Mouse (Mus musculus): ENCODE data around the gene Calml4. TPM values are rescaled to one million over a fixed set of nuclear protein-coding genes. Genes with fewer than 3 reads are reported as not detected.

The Calml4 gene
- polyA plus RNA-seq (2014; fragmentation: Illumina TruSeq; extraction: RNeasy Lipid Tissue Mini Kit (QIAGEN cat#74804); ENCODE audit: insufficient read depth, low read depth, low replicate concordance) = 43.9 TPM

DNA sequence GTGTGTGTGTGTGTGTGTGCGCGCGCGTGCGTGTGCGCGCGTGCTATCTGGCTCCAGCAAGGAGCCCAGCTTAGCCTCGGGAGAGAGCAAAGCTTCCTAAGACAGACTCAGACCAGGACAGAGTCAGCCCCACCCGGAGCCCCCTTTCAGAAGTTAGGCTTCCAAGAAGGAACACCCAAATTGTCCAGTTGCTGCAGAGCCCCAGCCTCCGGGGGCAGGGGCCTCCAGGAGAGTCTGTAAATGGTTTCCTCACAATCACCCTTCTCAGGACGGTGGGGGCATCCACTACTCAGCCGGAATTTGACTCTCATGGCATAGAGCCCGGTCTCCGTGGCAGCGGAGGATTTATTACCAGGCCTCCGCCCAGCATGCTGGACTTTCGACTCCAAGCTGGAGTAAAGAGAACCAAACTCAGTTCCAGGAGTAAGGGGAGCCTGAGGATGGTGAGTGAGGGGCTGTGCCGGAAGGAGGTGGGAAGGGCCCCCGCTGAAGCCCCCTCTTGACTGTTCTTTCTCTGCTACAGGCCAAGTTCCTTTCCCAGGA is at the start of gene Calml4:
TSS of gene Calml4 (plus strand) at position 362 of the 543 bp plus-strand sequence.

DNA sequence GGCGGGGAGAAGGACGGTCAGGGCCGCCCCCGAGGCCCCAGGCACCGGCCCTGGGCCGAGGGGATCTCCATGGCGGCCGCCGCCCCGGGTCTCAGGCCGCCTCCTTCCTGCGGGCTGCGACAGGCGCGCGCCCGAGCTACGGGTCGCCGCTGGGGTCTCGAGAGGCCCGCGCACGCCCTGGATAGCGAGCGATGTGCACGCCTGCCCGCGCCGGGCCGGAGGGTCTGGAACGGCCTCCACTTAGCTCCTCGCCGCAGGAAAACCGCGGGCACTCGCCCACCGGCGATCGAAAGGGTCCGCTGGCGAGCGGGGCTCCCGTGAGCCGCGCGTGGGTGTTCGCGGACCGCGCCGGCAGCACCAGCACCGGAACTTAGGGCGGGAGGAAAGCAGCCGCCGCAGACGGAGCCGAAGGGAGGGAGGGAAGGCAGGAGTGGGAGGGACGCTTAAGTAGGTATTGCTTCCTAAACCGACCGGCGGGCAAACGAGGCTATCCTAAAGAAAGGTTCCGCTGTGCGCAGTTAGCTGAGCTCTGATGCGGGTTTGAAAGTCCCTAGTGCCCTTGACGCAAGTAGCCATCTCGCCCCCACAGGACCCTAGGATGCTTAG is 46.3 kb upstream of the Calml4 start, which contains the start of gene Fem1b:
TSS of gene Fem1b (minus strand) at position 419 of the 606 bp plus-strand sequence.

DNA sequence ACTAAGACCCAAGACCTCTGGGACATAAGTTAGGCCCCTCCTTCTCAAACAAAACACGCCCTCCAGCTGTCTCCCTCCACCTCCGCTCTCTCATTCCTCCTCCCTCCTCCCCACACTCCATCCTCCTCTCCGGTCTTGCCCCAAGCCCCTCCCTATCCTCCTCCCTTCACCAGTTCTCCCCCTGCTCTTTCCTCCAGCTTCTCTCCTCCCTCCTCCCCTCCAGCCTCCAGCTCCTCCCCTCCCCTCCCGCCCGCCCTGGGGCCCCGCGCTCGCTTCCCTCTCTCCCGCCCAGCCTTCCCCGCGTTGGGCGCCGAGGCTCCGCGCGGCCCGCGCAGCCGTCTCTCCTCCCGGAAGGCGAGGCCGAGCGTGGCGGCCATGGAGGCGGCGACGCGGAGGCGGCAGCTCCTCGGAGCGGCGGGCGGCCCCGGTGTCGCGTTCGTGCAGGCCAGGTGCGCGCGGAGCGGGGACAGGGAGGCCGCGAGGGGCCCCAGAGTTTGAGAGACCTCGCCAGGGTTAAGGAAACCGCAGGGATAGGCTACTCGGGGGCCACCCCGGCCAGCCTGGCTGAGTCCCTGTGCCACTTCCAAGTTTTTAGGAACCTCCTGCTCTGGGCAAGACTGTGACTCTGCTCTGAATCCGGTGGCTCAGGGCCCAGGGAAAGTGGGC is 19.2 kb upstream of the Calml4 start, which contains the start of gene Cln6:
TSS of gene Cln6 (plus strand) at position 280 of the 666 bp plus-strand sequence.

Other genes starting within 250 kb of the Calml4 start
- 0.33 TPM for gene Itga11, start 180.3 kb upstream of the Calml4 start, polyA plus RNA-seq (2014; fragmentation: Illumina TruSeq; extraction: RNeasy Lipid Tissue Mini Kit (QIAGEN cat#74804); ENCODE audit: insufficient read depth, low read depth, low replicate concordance)
- 14.5 TPM for gene Fem1b, start 46.1 kb upstream of the Calml4 start, polyA plus RNA-seq (2014; fragmentation: Illumina TruSeq; extraction: RNeasy Lipid Tissue Mini Kit (QIAGEN cat#74804); ENCODE audit: insufficient read depth, low read depth, low replicate concordance)
- gene Cln6, start 19.3 kb upstream of the Calml4 start, polyA plus RNA-seq (2014; fragmentation: Illumina TruSeq; extraction: RNeasy Lipid Tissue Mini Kit (QIAGEN cat#74804); ENCODE audit: insufficient read depth, low read depth, low replicate concordance) = 18.3 TPM
- gene Pias1, start 129.8 kb downstream of the Calml4 start, polyA plus RNA-seq (2014; fragmentation: Illumina TruSeq; extraction: RNeasy Lipid Tissue Mini Kit (QIAGEN cat#74804); ENCODE audit: insufficient read depth, low read depth, low replicate concordance) = 14.5 TPM